Mouse (Mus musculus) olfactory bulb, adult 2 months (tissue): ENCODE measurements around the gene Lamtor1.

ENCODE experiments used
- CTCF ChIP-seq: fragments of 200-500 bp; IDR thresholded peaks from 2 replicates; pipeline ENCODE4 v1.5.1; 2012; ENCODE audit warnings: low read depth, mild to moderate bottlenecking, low read length, moderate library complexity; ENCODE audit not compliant: insufficient read depth
- POLR2A ChIP-seq: fragments of 200-500 bp; IDR thresholded peaks from 2 replicates; pipeline ENCODE4 v1.6.1; 2012; ENCODE audit warnings: mild to moderate bottlenecking, low read depth, low read length, moderate library complexity; ENCODE audit not compliant: insufficient read depth

GRCm38 (mm10) chr7:101901969-101902368 lies 3.7 kb upstream of the Lamtor1 start:
- TF ChIP-seq CTCF = no peak
- no peak for TF ChIP-seq POLR2A
